Mouse (Mus musculus) NIH3T3 (cell line): ENCODE measurements around the gene Cped1.
A peak's percentile ranks its signal among the peaks of the same experiment; 100 is the strongest.
"Not testable (repeated sequence)": the region's sequence is repeated elsewhere in the genome, so short reads cannot be mapped to it uniquely, and the experiment has no call there.

Experiments used
- DNase-seq: peaks from one replicate; pipeline ENCODE4 v3.0.0-alpha.2; 2012; ENCODE audit warnings: low read depth

Cped1 gene

GRCm38 (mm10) chr6:22222947-22223346, 237.2 kb downstream of the Cped1 start:
- DNase-seq = peak; percentile 54

- peak; percentile 64 for DNase-seq
These were observed 238.6 kb downstream of the Cped1 start for GRCm38 (mm10) chr6:22224351-22224750.

GRCm38 (mm10) chr6:22231244-22231643, 245.5 kb downstream of the Cped1 start:
- no peak for DNase-seq

DNA sequence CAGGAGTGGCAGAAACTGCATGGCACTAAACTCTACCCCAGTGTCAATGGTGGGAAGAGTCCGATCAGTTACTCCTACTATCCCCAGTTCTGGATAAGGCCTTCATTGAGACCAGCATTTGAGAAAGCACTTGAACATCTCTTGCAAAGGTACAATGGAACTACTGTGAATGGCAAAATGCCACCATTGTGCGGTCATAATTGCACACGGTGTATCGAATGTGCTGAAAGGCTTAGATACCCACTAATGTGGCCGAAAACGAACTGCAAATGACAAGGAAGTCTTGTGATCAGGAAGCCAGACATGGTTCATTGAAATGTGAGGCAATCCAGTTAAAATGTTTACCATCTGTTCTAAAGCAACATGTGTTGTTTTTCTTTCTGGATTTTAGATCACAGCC, 247.8 kb downstream of the Cped1 start:
- peak; percentile 28 for DNase-seq

GRCm38 (mm10) chr6:22235133-22235532, 249.4 kb downstream of the Cped1 start:
- DNase-seq = no peak

DNA sequence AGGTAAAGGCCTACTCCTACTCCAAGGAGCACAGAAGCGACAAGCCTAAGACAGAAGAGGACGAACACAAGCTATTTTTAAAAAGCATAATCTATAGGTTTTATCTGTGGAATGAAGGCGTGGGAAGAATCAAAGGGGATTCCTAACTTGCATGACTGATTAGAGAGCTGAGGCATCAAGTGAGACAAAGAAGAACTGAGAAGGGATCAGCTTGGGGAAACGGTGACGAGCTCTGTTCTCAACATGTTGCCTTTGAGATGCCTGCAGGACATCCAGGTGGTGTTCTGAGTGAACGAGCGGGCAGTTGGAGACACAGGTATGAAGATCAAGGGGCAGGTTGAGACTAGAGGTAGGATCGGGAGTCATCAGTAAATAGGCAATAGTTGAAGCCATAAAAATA, 257.6 kb downstream of the Cped1 start:
- no peak for DNase-seq

DNA sequence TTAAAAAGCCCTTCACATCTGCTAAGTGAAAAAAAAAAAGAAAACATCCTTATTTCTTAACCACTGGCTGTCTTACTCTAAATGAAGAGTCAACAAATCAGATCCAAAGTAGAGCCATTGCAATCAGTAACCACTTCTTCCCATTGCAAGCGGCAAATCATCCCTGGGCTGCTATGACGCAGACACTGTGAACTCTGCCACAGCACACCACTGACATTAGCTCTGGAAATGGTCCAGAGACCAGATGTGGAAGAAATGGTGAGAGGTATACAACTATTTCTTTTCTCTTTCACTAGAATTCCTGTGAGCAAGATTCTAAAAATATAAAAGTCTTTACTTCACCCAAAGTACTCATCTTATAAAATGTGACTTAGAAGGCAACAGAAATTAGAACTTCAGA, 261.0 kb downstream of the Cped1 start:
- peak; percentile 68 for DNase-seq

GRCm38 (mm10) chr6:22258784-22259183, 273.1 kb downstream of the Cped1 start:
- peak; percentile 63 for DNase-seq

DNA sequence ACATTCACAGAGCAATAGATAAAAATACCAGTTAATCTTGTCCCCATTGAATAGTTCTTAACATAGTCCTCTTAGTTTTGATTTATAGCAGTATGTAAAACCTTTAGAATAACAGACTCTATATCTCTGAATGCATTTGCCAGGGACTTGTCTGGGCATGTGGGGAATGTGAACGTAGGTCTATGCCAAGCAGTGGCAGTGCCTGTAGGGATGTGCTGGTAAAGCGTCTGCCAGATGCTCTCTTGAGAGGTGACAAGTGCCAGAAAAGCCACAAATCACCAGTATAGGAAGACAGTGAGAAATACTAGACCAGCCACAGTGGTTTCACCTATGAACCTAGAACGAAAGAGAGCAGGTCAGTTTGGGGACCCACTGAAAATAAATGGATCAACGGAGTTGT, 276.8 kb downstream of the Cped1 start:
- no peak for DNase-seq

DNA sequence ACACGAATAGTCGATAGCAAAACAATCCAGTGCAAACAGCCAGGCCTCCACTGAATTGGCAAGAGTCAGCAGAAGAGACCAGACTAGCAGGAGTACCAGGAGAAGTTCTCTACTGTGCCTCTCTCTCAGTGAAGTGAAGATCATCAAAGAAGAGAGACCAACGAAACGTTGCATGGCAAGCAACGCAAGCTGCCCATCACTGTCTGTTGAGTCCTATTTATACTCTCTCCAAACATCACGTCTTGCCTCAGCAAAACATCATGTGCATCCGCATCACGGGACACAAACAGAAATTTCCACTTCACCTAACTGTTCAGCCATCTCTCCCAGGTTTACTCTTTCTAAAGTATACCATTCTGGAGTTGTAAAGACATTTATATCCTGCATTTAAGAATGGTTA, 278.4 kb downstream of the Cped1 start:
- not testable (repeated sequence) for DNase-seq

DNA sequence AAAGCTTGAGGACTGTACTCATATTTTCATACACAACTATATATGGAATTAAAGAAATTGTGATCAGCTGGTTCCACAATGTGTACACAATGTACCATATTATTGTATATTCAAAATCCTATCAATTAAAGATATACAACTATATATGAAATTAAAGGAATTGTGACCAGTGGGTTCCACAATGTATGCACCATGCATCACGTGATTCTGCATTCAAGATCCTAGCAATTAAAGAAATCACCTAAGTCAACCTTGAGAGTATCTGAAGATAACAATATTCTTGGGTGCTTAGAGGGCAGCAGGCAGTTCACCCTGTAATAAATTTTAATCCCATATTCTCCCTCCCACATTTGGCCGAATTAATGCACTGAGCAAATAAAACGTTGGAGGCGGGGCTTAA, 280.3 kb downstream of the Cped1 start:
- DNase-seq = no peak

DNA sequence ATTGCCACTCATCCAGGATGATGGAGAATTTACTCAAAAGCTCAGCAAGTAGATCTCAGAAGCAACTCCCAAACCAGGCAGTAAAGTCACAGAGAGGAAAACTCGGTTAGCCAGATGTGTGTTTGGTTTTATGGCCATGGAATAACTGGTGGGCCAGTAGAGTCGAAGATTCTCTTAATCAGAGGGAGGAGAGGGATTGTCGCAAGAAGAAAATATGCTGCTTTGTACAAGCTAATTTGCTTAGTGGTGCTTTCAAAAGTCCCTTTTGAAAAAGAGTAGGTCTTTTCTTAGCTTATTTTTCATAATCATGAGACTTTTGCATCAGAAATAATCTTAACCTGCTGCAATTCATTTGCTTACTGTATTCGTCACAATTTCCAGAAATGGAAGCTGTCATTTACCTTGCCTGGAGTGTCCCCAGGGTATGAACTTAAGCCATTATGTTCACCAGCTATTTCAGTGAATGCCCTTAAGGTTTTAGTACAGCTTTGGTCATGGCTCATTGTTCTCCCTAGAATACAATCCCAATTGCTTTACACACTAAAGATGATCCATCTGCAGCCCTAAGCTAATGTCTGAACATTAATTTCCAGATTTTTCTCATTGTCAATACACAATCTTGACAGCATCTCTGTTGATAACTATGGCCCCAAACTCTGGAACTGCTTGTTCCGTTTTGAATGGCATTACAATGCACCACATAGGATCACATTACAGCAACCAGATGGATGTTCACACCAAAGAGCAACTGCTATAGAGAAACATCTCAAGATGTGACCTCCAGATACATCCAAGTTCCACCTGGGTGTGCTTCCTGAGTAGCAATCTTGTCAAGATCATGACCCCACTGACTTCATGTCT, 282.3 kb downstream of the Cped1 start:
- no peak for DNase-seq

DNA sequence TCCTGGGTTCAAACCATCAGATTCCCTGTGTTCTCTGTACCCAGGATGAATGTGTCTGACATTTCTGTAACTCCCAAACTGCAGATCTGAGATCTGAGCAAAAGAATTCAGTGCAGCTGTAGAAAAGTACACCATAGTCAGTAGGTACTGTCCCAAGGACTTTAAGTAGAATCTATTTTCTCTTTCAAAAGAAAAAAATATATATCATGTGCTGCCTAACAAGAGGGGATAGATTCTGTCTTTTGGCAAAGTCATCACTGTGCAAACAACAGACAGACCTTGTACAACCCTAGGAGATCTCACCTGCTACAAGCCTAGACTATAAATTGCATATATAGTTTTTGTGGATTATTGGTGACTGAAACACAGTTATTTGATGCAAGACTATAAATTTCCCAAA, 283.0 kb downstream of the Cped1 start:
- DNase-seq = no peak

- DNase-seq = peak; percentile 78
These were observed 284.3 kb downstream of the Cped1 start for GRCm38 (mm10) chr6:22269840-22270521.

DNA sequence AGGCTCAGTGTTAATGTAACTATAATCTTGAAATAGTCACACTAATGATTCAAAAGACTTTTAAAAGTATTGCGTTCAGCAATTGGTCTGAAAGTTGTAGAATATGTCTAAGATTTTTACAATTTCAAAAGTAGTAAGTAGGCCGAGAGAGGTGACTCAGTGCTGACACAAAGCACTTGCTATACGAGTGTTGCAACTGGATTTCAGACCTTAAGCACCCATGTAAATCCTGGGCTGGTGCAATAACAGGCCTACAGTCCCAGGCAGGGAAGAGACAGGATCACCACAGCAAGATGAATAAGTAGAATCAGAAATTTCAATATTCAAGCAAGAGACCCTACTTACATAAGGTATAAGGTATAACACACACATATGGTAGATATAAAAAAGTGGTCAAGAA, 292.2 kb downstream of the Cped1 start:
- peak; percentile 66 for DNase-seq

DNA sequence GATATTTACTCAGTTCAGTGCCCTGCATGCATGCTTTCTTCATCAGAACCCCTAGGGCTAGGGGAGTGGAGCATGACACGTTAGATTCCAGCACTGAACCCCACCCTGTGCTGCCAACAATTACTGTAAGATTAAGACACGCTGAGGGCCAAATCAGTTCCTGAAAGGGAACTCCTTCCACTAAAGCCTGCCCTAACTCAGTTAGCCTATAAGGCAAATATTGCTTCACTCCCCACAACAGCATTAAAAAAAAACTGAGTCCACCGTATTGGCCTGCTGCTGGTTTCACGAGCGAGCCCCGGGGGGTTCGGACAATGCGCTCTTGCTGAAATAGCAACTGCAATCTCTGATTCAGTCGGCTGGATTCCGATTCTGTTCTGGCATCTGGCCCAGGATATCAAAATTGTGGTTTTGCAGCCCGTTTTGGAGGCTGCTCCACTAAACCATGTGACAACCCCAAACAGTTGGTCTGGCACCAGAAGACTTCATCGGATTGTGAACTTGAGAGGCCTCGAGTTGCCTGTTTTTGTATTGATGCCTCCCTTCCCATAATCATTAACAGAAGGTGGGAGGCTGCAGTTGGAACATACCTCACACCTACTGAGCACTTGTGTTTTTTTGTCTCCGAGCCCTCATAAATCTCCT, 294.6 kb downstream of the Cped1 start:
- DNase-seq = peak; percentile 100

DNA sequence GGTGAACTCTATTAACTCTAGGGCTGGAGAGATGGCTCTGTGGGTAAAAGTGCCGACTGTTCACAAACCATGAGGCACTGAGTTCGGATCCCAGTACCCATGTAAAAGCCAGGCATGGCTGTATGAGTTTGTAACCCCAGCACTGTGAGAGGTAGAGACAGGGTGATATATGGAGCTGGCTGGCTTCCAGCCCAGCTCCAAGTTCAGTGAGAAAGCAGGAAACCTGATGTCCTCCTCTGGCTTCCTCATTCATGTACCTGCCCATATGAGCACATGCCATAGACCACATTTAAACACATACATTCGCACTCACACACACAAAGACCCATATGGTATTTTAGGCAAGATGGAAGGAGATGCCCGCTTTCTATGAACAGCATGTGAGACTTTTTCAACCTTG, 296.7 kb downstream of the Cped1 start:
- peak; percentile 61 for DNase-seq

- DNase-seq = no peak
These were observed 302.5 kb downstream of the Cped1 start, which contains the start of gene Wnt16 for GRCm38 (mm10) chr6:22288004-22288736. TSS of gene Wnt16 (plus strand) at chr6:22288227.

- no peak for DNase-seq
These were observed 303.2 kb downstream of the Cped1 start for GRCm38 (mm10) chr6:22288737-22289460.

- no peak for DNase-seq
These were observed 303.8 kb downstream of the Cped1 start for GRCm38 (mm10) chr6:22289461-22290021.

GRCm38 (mm10) chr6:22290790-22291189, 305.1 kb downstream of the Cped1 start:
- no peak for DNase-seq
